Mouse (Mus musculus) spleen, adult 12 weeks (tissue): ENCODE measurements around the gene Dlst.

Experiments used
- DNase-seq: peaks from one replicate; pipeline ENCODE4 v3.0.0; 2022; ENCODE audit warnings: low spot score

The Dlst gene

GRCm38 (mm10) chr12:85151002-85151774 is 40.6 kb downstream of the Dlst start, which contains the start of gene Rps6kl1:
Gene Rps6kl1, minus strand, starts transcription at chr12:85151264.
- no peak for DNase-seq

- no peak for DNase-seq
These were observed 42.4 kb downstream of the Dlst start for GRCm38 (mm10) chr12:85153011-85153410.

GRCm38 (mm10) chr12:85156324-85156723 is 45.7 kb downstream of the Dlst start:
- no peak for DNase-seq

- DNase-seq = no peak
These were observed 47.3 kb downstream of the Dlst start for GRCm38 (mm10) chr12:85157797-85158460.

- DNase-seq = no peak
These were observed 48.2 kb downstream of the Dlst start for GRCm38 (mm10) chr12:85158801-85159200.

- DNase-seq = no peak
These were observed 49.0 kb downstream of the Dlst start for GRCm38 (mm10) chr12:85159592-85159991.

GRCm38 (mm10) chr12:85164996-85165395 is 54.4 kb downstream of the Dlst start:
- no peak for DNase-seq

GRCm38 (mm10) chr12:85166631-85167030 is 56.0 kb downstream of the Dlst start:
- no peak for DNase-seq

- DNase-seq = peak; percentile 60
These were observed 58.7 kb downstream of the Dlst start for GRCm38 (mm10) chr12:85169117-85169858.

GRCm38 (mm10) chr12:85169877-85170276 is 59.2 kb downstream of the Dlst start:
- DNase-seq = no peak

- DNase-seq = no peak
These were observed 59.8 kb downstream of the Dlst start for GRCm38 (mm10) chr12:85170284-85170947.

GRCm38 (mm10) chr12:85170948-85171307 is 60.3 kb downstream of the Dlst start:
- no peak for DNase-seq

GRCm38 (mm10) chr12:85174016-85174415 is 63.4 kb downstream of the Dlst start:
- no peak for DNase-seq

- DNase-seq = no peak
These were observed 64.5 kb downstream of the Dlst start for GRCm38 (mm10) chr12:85175087-85175675.

GRCm38 (mm10) chr12:85175926-85176845 is 65.6 kb downstream of the Dlst start:
- no peak for DNase-seq

GRCm38 (mm10) chr12:85176846-85177523 is 66.4 kb downstream of the Dlst start:
- peak; percentile 18 for DNase-seq

- DNase-seq = no peak
These were observed 67.2 kb downstream of the Dlst start, which contains the start of gene Pgf for GRCm38 (mm10) chr12:85177740-85178239. Gene Pgf, minus strand, starts transcription at chr12:85177790.

- DNase-seq = no peak
These were observed 67.7 kb downstream of the Dlst start for GRCm38 (mm10) chr12:85178294-85178693.

- no peak for DNase-seq
These were observed 71.1 kb downstream of the Dlst start for GRCm38 (mm10) chr12:85181475-85182344.
